Mouse (Mus musculus): Measurements from ENCODE around the gene Slc39a5. TPM values are rescaled to one million over a fixed set of nuclear protein-coding genes. Genes with fewer than 3 reads are reported as not detected.

Gene Slc39a5
- polyA plus RNA-seq, 2 experiments from 2014 or later: not detected

DNA sequence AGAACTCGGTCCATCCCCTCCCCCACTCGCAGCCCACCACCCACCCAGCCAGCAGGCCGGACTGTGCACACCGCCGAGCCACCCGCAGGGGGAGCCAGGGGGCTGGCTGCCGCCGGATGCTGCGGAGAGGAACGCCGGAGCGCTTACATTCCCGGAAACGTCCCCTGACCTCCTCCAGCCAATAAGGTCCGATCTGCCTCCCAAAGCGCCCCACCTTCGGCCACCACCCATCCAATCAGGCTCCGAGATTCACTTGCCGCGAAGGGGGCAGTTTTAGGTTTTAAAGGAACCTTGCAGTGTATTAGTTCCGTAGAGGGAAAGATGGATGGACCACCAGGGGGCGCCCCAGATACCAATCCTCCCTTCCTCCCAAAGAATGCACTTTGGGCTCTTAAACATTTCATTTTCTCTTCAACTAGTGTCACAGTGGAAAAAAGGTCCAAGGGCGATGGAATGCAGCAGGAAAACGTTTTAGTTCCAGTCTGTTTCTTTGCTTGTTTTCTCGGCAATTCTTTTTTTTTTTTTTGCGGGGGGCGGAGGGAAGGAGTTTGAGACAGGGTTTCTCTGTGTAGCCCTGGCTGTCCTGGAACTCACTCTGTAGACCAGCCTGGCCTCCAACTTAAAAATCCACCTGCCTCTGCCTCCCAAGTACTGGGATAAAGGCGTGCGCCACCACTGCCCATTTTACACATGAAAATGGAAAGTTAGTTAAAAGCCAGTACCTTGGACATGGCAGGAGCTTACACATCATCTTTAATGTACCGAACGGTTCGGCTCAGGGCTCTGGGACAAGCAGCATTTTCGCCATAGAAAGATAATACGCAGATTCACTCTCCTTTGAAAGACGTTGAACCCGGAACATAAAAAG lies 8.9 kb upstream of the Slc39a5 start:
- peak; percentile 91 for ATAC-seq

DNA sequence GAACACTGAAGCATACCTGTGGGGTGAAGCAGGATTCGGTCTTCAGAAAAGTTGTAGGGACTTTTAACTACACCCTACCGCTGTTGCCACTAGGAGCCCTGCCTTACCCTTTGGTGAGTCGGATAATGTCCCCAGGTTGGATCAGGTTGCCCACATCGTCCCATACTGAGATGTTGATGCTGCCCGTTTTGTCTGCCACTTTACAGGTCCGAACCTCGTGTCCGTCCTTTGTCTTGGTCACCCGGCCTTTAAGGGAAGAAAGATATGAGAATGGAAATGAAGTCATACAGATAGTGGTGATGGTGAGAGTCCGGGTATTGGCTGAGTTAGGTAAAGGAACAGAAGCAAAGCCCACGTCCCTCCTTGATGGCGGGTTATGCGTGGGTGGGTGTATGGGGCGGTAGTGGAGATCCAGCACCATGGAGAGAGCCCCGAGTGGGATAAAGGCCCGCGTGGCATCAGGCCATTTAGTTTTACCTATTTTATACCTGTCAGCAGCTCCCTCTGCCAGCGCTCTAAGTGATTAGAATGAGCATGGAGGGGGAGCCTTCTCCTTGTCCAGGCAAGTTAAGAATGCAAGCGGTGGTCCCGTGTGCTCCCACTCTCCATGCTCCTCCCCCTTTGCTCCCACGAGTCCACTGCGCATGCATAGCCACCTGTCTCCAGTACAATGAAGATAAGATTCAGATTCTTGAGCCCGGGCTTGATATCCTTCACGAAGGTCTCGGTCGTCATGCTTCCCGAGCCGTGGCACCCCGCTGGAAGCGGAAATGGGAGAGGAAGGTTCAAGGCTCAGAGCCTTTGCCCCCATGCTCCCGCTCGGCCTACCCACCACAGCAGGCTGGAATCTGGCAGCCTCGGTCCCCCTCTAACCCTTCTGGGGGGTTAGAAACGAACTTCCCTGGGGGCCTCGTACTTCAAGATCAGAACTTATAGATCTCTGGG lies 7.8 kb upstream of the Slc39a5 start:
- no peak for ATAC-seq

DNA sequence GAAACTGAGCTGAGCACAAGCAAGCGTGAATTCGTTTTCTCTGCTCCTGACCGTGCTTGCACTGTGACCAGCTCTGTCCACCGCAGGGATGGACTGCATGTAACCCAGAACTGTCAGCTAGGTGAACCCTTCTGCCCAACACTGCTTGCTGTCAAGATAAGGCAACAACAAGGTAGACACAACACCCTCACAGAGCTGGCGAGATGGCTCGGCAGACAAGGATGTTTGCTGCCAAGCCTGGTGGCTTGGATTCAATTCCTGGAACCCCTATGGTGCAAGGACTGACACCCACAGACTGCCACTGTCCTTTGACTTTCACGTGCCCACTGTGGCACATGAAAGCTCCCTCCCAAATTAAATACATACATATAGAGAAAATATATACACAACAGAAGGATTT lies 2.9 kb upstream of the Slc39a5 start:
- ATAC-seq: no peak

DNA sequence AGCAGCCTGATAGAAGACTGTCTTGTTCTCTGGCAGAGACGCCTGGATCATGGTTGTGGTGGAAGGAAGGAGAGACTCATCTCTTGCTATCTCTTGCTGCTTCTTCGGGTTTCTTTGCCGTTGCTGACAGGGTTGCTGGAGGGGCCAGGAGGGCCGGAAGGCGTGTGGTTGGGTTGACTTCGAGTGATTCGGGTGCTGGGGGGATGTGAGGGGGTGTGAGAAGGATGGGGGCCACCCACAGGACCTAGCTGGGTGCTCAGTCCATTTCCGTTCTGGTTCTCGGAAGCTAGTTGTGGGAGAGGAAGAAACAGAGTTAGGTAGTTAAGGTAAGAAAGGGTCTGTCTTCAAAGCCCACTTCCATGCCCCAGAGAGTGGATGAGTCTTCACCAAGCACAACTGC lies 609 bp upstream of the Slc39a5 start:
- ATAC-seq: peak; percentile 65

DNA sequence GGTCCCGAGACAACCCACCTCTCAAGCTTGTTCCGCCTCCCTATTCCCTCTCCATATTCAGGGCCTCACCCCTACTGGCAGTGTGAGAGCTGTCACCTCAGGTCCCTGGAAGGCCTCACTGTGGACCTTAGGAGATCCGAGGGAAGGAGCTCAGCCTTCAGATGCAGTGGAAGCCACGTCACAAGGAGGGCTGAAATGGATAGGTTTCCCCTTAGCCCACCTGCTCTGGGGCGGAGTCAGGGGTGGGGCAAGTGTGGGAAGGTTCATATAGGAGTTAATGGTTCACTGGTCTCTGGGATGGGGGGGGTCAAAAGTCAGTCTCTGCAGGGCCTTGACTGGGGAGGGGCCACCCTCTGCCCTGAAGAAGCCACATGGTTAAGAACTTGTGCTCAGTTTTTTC lies 691 bp downstream of the Slc39a5 start:
- ATAC-seq: no peak

DNA sequence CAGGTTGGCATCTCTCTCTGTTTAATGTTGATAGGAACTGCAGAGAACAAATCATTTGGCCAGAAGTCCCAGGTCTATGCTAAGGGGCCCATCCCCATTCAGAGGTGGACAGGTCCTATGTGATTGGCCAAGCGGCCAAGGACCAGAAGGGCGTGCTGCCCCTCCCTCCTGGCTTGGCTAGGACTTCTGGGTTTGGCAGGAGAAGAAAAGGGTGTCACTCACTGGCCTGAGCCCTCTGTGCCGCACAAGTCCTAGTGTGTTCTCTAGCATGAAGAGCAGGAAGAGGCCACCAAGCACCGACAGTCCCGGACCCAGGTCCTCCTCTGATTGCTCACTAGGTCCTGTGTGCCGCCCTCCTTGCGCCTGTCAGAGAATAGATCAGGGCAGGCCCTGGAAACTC lies 3.6 kb downstream of the Slc39a5 start:
- ATAC-seq: no peak

DNA sequence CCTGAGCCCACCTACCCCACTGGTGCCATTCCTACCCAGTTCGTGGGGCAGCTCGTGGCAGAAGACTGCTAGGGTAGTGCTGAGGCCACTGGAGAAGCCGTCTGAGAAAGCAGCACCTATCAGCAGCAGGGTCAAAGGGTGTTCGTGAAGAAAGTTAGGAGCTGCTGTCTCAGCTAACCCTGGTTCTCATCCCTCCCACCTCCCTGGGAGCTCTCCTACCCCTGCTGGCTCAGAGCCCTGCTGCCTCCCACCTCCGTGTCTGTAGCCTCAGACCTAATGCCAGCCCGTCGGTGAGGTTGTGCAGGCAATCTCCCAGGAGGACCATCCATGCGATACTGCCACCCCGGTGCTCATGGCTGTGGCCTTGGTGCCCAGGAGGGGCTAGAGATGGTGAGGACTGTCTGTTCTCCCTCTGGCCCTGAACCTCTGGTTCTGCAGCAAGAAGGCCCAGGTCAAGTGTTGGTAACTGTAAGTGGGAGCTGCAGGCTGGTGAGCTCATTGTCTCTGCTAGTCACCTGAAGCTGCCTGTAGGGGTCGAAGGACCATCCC lies 4.2 kb downstream of the Slc39a5 start:
- no peak for ATAC-seq

DNA sequence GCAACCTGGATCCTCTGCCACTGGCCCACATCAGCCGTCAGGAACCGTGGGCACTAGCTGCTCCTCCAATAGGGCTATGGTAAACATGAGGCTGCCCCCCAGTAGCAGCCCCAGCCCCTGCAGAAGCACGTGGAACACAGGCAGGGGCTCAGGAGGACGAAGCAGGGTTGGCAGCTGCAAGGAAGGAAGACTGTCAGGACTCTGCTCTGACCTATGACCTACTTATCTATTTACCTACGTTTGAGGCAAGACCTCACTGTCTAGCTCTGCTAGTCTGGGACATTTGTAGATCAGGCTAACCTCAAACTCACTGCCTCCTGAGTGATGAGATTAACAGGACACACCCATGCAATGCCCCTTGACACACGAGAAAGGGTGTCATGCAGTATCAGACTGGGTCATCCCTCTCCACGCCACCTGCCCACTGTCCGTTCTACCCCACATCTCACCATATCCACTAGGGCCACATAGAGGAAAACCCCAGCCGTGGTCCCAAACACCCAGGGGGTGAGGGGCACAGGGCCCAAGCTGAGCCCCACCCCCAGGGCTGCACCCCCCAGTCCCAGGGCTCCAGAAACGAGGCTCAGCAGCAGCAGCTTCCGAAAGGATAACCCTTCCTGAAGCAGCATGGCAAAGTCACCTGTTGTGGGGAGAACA lies 4.9 kb downstream of the Slc39a5 start:
- no peak for ATAC-seq

DNA sequence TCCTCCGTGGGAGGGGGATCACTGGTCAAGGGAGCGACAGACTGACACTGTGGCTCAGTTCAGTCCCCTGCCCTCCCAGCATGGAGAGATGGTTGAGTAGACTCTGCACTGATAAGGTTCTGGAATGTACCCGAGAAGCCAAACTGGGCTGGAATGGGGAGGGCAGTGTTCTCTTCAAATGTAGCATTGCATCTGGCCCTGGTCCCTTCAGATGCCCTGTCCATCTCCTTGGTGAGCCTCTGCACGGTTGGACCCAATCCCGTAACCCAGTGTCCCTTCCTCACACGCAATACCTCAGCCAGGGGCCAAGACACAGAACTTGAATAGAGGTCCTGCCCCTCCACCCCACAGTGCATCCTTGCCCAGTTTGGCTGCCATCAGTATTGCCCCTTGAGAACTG lies 9.2 kb downstream of the Slc39a5 start:
- no peak for ATAC-seq

DNA sequence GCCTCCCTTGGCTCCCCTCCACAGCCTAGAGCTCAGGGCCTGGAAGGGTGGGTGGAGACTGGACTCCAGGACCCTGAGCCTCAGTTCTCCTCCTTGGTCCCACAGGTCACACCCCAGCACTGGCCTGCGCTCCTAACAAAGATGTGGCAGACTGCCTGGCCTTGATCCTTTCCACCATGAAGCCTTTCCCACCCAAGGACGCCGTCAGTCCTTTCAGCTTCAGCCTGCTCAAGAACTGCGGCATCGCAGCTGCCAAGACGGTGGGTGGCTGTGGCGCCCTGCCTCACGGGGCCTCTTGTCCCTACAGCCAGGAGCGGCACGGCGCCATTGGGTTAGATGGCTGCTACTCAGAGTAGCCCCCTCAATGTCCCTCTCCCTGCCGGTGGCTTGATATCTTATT lies 10.7 kb downstream of the Slc39a5 start:
- ATAC-seq: no peak

DNA sequence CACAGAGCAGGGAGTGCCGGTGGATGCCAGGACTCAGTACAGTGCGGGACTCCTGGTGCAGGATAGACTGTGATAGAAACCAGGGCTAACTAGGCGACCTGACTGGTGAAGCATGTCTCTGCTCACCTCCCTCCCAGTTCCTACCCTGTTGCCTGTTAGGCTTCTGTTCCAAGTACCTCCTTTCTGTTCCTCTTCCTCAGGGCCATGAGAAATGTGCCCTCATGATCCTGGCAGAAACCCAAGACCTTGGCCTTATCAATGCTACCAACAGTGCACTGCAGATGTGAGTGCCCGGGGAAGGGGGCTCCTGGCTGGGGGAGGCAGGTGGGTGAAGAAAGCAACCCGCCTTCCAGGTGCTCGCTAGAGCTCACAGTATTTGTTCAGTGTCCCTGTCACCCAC lies 11.5 kb downstream of the Slc39a5 start:
- ATAC-seq: no peak

DNA sequence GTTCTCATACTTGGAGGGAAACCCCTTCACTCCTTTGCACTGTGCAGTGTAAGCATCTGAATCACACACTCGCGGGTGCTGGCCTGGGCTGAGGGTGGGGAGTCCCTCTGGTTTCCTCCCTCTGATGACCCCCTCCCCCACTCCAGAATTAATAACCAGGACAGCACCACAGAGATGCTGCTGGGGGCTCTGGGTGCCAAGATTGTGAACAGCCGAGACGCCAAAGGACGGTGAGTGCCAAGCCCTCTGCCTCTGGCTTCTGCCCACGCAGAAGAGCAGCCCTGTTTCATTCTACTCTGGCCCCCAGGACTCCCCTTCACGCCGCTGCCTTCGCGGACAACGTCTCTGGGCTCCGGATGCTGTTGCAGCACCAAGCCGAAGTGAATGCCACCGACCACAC lies 12.1 kb downstream of the Slc39a5 start:
- no peak for ATAC-seq

DNA sequence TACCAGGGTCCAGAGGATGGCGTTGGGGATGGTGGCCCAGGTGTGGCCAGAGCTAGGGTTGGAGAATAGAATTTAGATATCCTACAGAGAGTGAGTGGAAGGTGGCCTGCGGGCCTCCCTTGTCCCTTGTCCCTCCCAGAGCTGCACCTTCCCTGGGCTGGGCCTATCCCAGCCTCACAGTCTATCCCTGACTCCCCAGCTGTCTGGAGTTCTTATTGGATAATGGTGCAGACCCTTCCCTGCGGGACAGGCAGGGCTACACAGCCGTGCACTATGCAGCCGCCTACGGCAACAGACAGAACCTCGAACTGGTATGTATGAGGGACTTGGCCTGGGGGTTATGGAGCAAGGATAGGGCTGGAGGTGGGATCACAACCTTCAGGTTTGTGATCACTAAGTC lies 15.1 kb downstream of the Slc39a5 start:
- no peak for ATAC-seq

DNA sequence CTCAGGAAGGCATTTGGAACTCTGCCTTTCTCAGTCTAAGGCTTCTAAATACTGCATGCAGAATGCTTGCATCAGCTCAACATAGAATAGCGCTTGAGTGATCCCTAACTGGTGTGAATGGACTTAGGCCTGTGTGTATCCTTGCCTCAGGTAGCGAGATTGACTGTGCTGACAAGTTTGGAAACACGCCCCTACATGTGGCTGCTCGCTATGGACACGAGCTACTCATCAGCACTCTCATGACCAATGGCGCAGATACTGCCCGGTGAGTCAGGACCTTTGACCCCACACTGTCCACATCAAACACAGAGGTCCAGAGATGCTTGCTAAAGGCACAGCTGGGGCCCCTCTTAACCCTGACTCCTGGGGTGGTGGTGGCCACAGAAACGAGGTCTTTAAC lies 18.5 kb downstream of the Slc39a5 start:
- ATAC-seq: no peak

DNA sequence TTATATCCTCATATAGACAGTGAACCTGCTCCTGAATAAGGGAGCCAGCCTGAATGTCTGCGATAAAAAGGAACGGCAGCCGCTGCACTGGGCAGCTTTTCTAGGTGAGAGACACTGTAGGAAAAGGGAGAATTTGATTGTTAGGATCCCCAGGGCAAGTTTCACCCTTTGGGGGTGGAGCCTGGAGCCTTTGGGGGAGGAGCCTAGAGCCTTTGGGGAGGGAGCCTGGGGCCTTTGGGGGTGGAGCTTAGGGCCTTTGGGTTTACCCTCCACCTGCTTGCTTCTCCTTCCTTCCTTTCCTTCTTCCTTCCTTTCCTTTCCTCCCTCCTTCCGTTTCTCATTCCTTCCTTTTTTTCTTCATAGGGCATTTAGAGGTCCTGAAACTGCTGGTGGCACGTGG lies 20.5 kb downstream of the Slc39a5 start:
- no peak for ATAC-seq

DNA sequence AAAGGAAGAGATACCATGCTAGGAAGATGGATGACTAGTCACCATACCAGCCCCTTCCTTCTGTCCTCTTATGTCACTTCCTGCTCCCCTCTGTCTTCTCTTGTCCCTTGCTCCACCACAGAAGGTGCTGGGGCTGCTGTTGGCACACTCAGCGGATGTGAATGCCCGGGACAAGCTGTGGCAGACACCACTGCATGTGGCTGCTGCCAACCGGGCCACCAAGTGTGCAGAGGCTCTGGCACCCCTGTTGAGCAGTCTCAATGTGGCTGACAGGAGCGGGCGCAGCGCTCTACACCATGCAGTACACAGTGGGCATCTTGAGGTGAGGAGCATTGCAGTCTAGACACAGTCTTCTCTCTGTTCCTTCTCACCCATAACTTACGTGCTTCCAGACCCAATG lies 21.8 kb downstream of the Slc39a5 start:
- no peak for ATAC-seq

DNA sequence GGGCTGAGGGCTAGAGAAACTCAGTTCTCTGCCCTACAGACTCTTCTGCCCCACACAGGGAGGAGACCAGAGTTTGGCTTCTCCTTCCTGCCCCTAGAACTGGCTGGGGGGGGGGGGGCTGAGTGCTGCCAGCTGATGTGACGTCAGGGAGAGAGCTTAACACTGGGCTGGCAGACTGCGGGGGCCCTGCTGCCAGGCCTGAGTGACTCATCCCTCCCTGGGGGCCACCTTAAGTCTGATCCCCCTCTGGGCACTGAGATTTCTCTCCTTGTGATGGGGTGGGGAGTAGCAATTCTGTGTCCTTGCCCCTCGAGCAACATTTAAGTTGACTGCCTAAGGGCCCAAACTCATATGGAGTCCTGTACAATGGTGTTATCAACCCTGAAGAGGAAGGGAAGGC lies 22.6 kb downstream of the Slc39a5 start:
- ATAC-seq: no peak

DNA sequence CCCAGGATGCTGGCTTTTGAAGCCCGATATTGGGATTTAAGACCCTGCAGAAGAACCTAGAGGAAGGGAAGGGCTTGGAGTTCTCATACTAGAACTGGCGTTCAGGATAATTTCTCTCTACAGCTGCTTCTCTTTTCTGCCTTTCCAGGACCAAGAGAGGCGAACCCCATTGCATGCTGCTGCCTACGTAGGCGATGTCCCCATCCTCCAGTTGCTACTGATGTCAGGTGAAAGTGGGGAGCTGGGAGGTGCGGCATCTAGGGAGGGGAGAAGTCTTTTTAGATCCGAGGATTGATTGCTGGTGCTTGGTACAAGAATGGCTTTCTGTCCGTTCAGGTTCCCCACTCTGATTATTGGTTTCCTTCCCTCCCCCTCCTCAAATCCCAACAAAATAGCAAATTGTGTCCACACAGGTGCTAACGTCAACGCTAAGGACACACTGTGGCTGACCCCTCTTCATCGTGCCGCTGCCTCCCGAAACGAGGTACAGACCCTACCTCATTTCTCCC lies 23.0 kb downstream of the Slc39a5 start:
- no peak for ATAC-seq

DNA sequence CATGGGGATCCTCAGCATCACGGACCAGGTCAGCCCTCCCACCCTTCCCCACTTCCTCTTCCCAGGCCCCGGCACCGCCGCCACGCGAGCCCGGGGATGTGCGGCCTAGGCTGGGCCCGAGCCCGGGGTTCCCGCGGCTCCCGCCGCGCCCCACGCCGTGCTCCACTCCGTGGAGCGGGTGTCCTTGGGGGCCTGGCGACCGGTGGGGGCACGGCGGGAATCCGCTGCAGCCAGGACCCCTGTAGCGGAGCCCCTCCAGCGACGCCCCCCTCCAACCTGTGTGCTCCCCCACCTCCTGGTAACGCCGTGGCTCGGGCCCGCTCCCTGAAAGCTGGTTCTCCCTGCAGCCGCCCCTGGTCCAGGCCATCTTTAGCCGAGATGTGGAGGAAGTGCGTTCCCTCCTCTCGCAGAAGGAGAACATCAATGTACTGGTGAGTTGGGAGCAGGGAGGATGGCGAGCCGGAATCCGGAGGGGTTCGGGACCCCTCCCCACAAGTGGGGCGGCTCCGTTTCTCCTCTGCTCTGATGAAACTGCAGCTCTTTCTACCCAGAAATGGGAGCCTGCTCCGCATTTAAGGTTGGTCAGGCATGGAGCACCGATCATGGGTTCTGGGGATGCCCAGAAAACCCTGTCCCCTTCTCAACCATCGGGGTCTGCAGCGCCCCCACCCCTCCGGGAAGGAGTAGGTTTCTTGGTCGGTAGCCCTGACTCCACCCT lies 23.6 kb downstream of the Slc39a5 start:
- peak; percentile 37 for ATAC-seq

DNA sequence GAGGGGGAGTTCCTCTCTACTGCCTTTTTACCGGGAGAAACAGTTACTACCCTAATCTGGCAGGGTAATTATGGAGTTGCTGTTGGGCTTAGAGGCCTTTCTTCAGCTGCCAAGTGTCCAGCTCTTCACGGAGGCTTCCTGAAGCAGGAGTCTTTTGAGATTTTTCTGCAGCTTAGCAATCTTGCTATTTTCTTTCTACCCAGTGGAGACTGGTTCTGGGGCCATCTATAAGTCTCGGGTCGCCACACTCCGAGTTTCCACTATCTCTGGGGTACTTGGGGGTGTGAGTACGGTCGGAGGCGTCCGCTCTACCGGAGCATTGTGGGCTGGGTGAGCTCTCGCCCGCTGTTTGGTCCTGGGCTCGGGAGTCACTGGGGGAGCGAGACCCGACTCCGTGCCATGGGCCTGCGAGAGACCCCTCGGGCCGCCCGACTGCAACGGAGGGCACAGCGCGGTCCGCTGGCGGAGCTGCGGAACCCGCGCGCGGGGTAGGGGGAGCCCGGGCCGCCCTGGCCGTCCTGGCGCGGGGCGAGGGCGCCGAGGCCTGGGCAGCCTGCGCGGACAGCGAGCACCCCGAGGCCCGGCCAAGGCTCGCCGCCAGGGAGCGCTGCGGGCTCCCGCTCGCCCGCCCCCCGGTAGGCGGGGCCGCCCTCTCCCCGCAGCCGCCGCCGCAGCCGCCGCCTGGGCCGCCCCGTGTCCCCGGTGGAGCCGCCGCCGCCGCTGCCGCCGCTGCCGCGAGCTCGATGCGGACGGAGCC lies 24.4 kb downstream of the Slc39a5 start, which contains the start of gene Ankrd52:
Gene Ankrd52, plus strand, starts transcription at position 661 of the 757 bp plus-strand sequence.
- ATAC-seq: peak; percentile 88

DNA sequence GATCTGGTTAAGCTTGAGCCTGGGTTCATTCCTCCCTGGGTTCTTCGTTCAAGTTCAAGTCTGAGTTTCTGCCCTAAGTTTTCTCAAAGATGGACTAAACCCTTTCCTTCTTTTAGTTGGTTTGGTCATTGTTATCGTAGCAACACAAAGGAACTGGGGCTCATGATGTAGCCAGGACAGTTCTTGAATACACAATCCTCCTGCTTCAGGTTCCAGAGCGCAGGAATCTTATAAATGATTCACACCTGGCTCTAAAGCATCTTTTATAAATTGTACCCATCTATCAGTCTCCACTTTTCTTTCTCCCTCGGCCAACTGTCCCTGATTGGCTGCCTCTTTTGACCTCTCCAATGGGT lies 25.0 kb downstream of the Slc39a5 start:
- ATAC-seq: no peak

Data from CD4-positive, CD25-positive, alpha-beta regulatory T cell, adult 4 months (primary cell).